Mouse (Mus musculus): Measurements from ENCODE around the gene Morn1. TPM values are rescaled to one million over a fixed set of nuclear protein-coding genes. Genes with fewer than 3 reads are reported as not detected.

Morn1 gene
- total RNA-seq, 2 experiments from 2014 or later, result 16.0 to 16.3 TPM

Other genes starting within 250 kb of the Morn1 start
- gene Ttc34, start 249.1 kb upstream of the Morn1 start, total RNA-seq (2021), result 1 to 10 TPM; 2.5 to 2.9 TPM
- gene Mmel1, start 217.0 kb upstream of the Morn1 start, total RNA-seq (2021), result under 1 TPM; 0.22 to 0.51 TPM
- gene Fam213b, start 187.4 kb upstream of the Morn1 start, total RNA-seq (2021), result 10 to 100 TPM; 25.5 to 26.0 TPM
- under 1 TPM; 0.61 to 0.99 TPM for gene Tnfrsf14, start 158.0 kb upstream of the Morn1 start, total RNA-seq (2021)
- 10 to 100 TPM; 33.3 to 61.6 TPM for gene Hes5, start 125.7 kb upstream of the Morn1 start, total RNA-seq (2021)
- gene Pank4, start 122.5 kb upstream of the Morn1 start, total RNA-seq (2021), result 10 to 100 TPM; 30.6 to 31.9 TPM
- gene Plch2, start 29.8 kb upstream of the Morn1 start, total RNA-seq (2021), result 10 to 100 TPM; 33.3 to 41.2 TPM
- gene Pex10, start 19.6 kb upstream of the Morn1 start, total RNA-seq (2021), result 10 to 100 TPM; 18.0 to 19.3 TPM
- 10 to 100 TPM; 68.8 to 71.0 TPM for gene Rer1, start 195 bp upstream of the Morn1 start, total RNA-seq (2021)
- 100 to 1,000 TPM; 108 to 111 TPM for gene Ski, start 136.0 kb downstream of the Morn1 start, total RNA-seq (2021)
- 10 to 100 TPM; 25.4 to 26.2 TPM for gene Faap20, start 163.2 kb downstream of the Morn1 start, total RNA-seq (2021)

Data from left cerebral cortex, postnatal 10 days (tissue).